Mouse (Mus musculus) liver, embryonic 13.5 days (tissue): Measurements from ENCODE around the gene Lrrc20. TPM values are rescaled to one million over a fixed set of nuclear protein-coding genes. Genes with fewer than 3 reads are reported as not detected.

Experiments used
- ATAC-seq: fragments of 200-750 bp; cut with Nextera tagmentation; 2 replicates; pipeline ENCODE4 v1.8.0; 2017; ENCODE audit warnings: low read depth, mild to moderate bottlenecking, moderate number of reproducible peaks, moderate library complexity
- DNase-seq: peaks from one replicate; pipeline ENCODE4 v3.0.0; 2022
- H3K27ac ChIP-seq: fragments of 300-500 bp; sonication (generic); 2 replicates; pipeline ENCODE4 v1.5.1; 2015; ENCODE audit warnings: moderate library complexity, mild to moderate bottlenecking, inconsistent platforms
- H3K27me3 ChIP-seq: fragments of 300-500 bp; sonication (generic); 2 replicates; pipeline ENCODE4 v1.6.1; 2015; ENCODE audit warnings: mild to moderate bottlenecking, inconsistent platforms
- H3K36me3 ChIP-seq: fragments of 300-500 bp; sonication (generic); 2 replicates; pipeline ENCODE4 v1.6.1; 2015; ENCODE audit warnings: mild to moderate bottlenecking, inconsistent platforms
- H3K4me1 ChIP-seq: fragments of 300-500 bp; sonication (generic); replicated peaks from 2 replicates; pipeline ENCODE4 v1.6.1; 2015; ENCODE audit warnings: inconsistent platforms
- H3K4me2 ChIP-seq: fragments of 300-500 bp; sonication (generic); 2 replicates; pipeline ENCODE4 v1.6.1; 2015; ENCODE audit warnings: inconsistent platforms, mild to moderate bottlenecking, moderate library complexity
- H3K4me3 ChIP-seq: fragments of 300-500 bp; sonication (generic); replicated peaks from 2 replicates; pipeline ENCODE4 v1.5.1; 2015; ENCODE audit warnings: mild to moderate bottlenecking, inconsistent platforms
- H3K9ac ChIP-seq: fragments of 300-500 bp; sonication (generic); 2 replicates; pipeline ENCODE4 v1.6.1; 2015; ENCODE audit warnings: mild to moderate bottlenecking, inconsistent platforms
- H3K9me3 ChIP-seq: fragments of 300-500 bp; sonication (generic); replicated peaks from 2 replicates; pipeline ENCODE4 v1.6.1; 2016; ENCODE audit warnings: inconsistent platforms
- WGBS: fragments of 180-500 bp; shearing (Covaris S2); methylation state at CpG from one replicate; pipeline ENCODE4 v1.1.7; 2015; ENCODE audit not compliant: insufficient replicate concordance; 5-methylcytosine and 5-hydroxymethylcytosine counted together
- polyA plus RNA-seq: library from polyadenylated mRNA; unstranded; fragments of >200 nt; fragmentation: Nextera tagmentation; extraction: Ambion mirVana; gene quantifications from 2 replicates; pipeline ENCODE4 v1.2.1, GENCODE M21; 2015

The Lrrc20 gene
- 7.8 and 8.1 TPM in 2 replicates for polyA plus RNA-seq

GRCm38 (mm10) chr10:61475594-61476439, at the start of gene Lrrc20:
Gene Lrrc20 (plus strand): TSS chr10:61475801.
- Histone ChIP-seq H3K36me3 (no peaks in the 10 kb centered on the region), H3K27me3 (no peaks in the 10 kb centered on the region), H3K9me3 (no peaks in the 10 kb centered on the region), H3K9ac (peak within 1 kb of the TSS; percentile 90), H3K4me2 (peak within 1 kb of the TSS; percentile 99), H3K4me3 (peak within 1 kb of the TSS; percentile 82), H3K27ac (peak within 1 kb of the TSS; percentile 95), H3K4me1 (peaks cover 36% of the 10 kb centered on the region)
- peak; percentile 97 for ATAC-seq
- under 1% methylated on average over 68 of the region's 70 CpGs for WGBS
- peak; percentile 96 for DNase-seq

- H3K4me2 ChIP-seq = no peak overlapping the region
- WGBS = 47% methylated on average over 2 of the region's 2 CpGs
- peak; percentile 49 for ATAC-seq
- H3K4me3 ChIP-seq = no peak overlapping the region
- H3K36me3 ChIP-seq = peaks cover 21% of the 10 kb centered on the region
- H3K27ac ChIP-seq = peak overlapping the region; percentile 71
- peaks cover 1% of the 10 kb centered on the region; the same call in 1 of the 2 replicates for H3K27me3 ChIP-seq
- H3K4me1 ChIP-seq = peaks cover 54% of the 10 kb centered on the region
- H3K9me3 ChIP-seq = no peaks in the 10 kb centered on the region
- DNase-seq = no peak
- H3K9ac ChIP-seq = no peak overlapping the region
Observed at GRCm38 (mm10) chr10:61426251-61426757, 49.3 kb upstream of the Lrrc20 start.

GRCm38 (mm10) chr10:61427951-61428350, 47.6 kb upstream of the Lrrc20 start:
- Histone ChIP-seq H3K4me2 (no peak overlapping the region), H3K36me3 (peaks cover 34% of the 10 kb centered on the region), H3K9ac (no peak overlapping the region), H3K9me3 (no peaks in the 10 kb centered on the region), H3K27ac (0 out of 2 replicates have a peak overlapping the region, but pooled peaks have one; percentile 71), H3K27me3 (no peaks in the 10 kb centered on the region), H3K4me1 (peaks cover 53% of the 10 kb centered on the region), H3K4me3 (no peak overlapping the region)
- no peak for DNase-seq
- WGBS = 79% methylated on average over 6 of the region's 6 CpGs
- ATAC-seq = no peak

GRCm38 (mm10) chr10:61428416-61428815, 47.2 kb upstream of the Lrrc20 start:
- no peak for ATAC-seq

GRCm38 (mm10) chr10:61429043-61429442, 46.6 kb upstream of the Lrrc20 start:
- Histone ChIP-seq H3K9me3 (no peaks in the 10 kb centered on the region), H3K36me3 (peaks cover 44% of the 10 kb centered on the region), H3K4me3 (no peak overlapping the region), H3K4me1 (peaks cover 45% of the 10 kb centered on the region), H3K9ac (no peak overlapping the region), H3K27me3 (no peaks in the 10 kb centered on the region), H3K4me2 (no peak overlapping the region), H3K27ac (no peak overlapping the region)
- whole genome bisulfite sequencing = 90% methylated on average over 5 of the region's 5 CpGs
- DNase-seq (no peak), ATAC-seq (no peak)

More at GRCm38 (mm10) chr10:61428416-61428815, 47.2 kb upstream of the Lrrc20 start:
- Histone ChIP-seq H3K4me2 (no peak overlapping the region), H3K27me3 (no peaks in the 10 kb centered on the region), H3K4me3 (no peak overlapping the region), H3K27ac (no peak overlapping the region), H3K9me3 (no peaks in the 10 kb centered on the region), H3K4me1 (peaks cover 48% of the 10 kb centered on the region), H3K36me3 (peaks cover 38% of the 10 kb centered on the region), H3K9ac (no peak overlapping the region)
- DNase-seq = no peak
- WGBS = 63% methylated on average over 4 of the region's 4 CpGs

- Histone ChIP-seq H3K4me3 (no peak overlapping the region), H3K9me3 (no peaks in the 10 kb centered on the region), H3K4me1 (peaks cover 22% of the 10 kb centered on the region), H3K4me2 (no peak overlapping the region), H3K27me3 (no peaks in the 10 kb centered on the region), H3K36me3 (peaks cover 67% of the 10 kb centered on the region), H3K9ac (no peak overlapping the region), H3K27ac (no peak overlapping the region)
- DNase-seq = no peak
- ATAC-seq = no peak
- WGBS = 90% methylated on average over 9 of the region's 9 CpGs
Observed at GRCm38 (mm10) chr10:61431375-61431774, 44.2 kb upstream of the Lrrc20 start.

- no peak for ATAC-seq
- 73% methylated on average over 7 of the region's 7 CpGs for WGBS
Observed at GRCm38 (mm10) chr10:61440202-61440800, 35.3 kb upstream of the Lrrc20 start.

GRCm38 (mm10) chr10:61443456-61443855, 32.1 kb upstream of the Lrrc20 start:
- Histone ChIP-seq H3K36me3 (peaks cover 59% of the 10 kb centered on the region), H3K27ac (no peak overlapping the region), H3K4me2 (no peak overlapping the region), H3K4me1 (peaks cover 61% of the 10 kb centered on the region), H3K9ac (no peak overlapping the region), H3K9me3 (no peaks in the 10 kb centered on the region), H3K27me3 (no peaks in the 10 kb centered on the region), H3K4me3 (no peak overlapping the region)
- no peak for DNase-seq
- ATAC-seq = no peak
- WGBS = 54% methylated on average over 6 of the region's 6 CpGs

More at GRCm38 (mm10) chr10:61440202-61440800, 35.3 kb upstream of the Lrrc20 start:
- Histone ChIP-seq H3K27me3 (no peaks in the 10 kb centered on the region), H3K9ac (no peak overlapping the region), H3K36me3 (peaks cover 49% of the 10 kb centered on the region), H3K27ac (no peak overlapping the region), H3K4me2 (no peak overlapping the region), H3K4me1 (peaks cover 31% of the 10 kb centered on the region), H3K4me3 (no peak overlapping the region), H3K9me3 (no peaks in the 10 kb centered on the region)
- no peak for DNase-seq

GRCm38 (mm10) chr10:61443876-61444275, 31.7 kb upstream of the Lrrc20 start:
- Histone ChIP-seq H3K4me1 (peaks cover 65% of the 10 kb centered on the region), H3K4me2 (no peak overlapping the region), H3K36me3 (peaks cover 63% of the 10 kb centered on the region), H3K4me3 (no peak overlapping the region), H3K27me3 (no peaks in the 10 kb centered on the region), H3K9me3 (no peaks in the 10 kb centered on the region), H3K27ac (no peak overlapping the region; the same call in 1 of the 2 replicates), H3K9ac (no peak overlapping the region)
- DNase-seq (no peak), ATAC-seq (no peak)
- WGBS = 69% methylated on average over 1 of the region's 1 CpGs

GRCm38 (mm10) chr10:61445016-61445415, 30.6 kb upstream of the Lrrc20 start:
- Histone ChIP-seq H3K9ac (no peak overlapping the region), H3K27ac (no peak overlapping the region), H3K36me3 (peaks cover 72% of the 10 kb centered on the region), H3K27me3 (no peaks in the 10 kb centered on the region), H3K4me1 (peaks cover 76% of the 10 kb centered on the region), H3K4me3 (no peak overlapping the region), H3K4me2 (no peak overlapping the region), H3K9me3 (no peaks in the 10 kb centered on the region)
- ATAC-seq = no peak
- no peak for DNase-seq
- WGBS = 77% methylated on average over 3 of the region's 3 CpGs

- DNase-seq (no peak), ATAC-seq (no peak)
- WGBS = 77% methylated on average over 10 of the region's 10 CpGs
- H3K9ac ChIP-seq = peak overlapping the region; percentile 19; the same call in 1 of the 2 replicates
- no peaks in the 10 kb centered on the region for H3K27me3 ChIP-seq
- H3K9me3 ChIP-seq = no peaks in the 10 kb centered on the region
- H3K4me3 ChIP-seq = no peak overlapping the region
- H3K36me3 ChIP-seq = peaks cover 56% of the 10 kb centered on the region
- peaks cover 85% of the 10 kb centered on the region for H3K4me1 ChIP-seq
- peak overlapping the region; percentile 6; the same call in 1 of the 2 replicates for H3K4me2 ChIP-seq
- H3K27ac ChIP-seq = peak overlapping the region; percentile 48; the same call in 1 of the 2 replicates
Observed at GRCm38 (mm10) chr10:61447581-61448353, 27.8 kb upstream of the Lrrc20 start.
